ENCODE assay signal across 13 mouse cellular contexts in genomic region chr7:70828486-70829195, GRCm38 (mm10).
"Had no signal": no experiment of that assay in that cellular context is flagged by ENCODE, and none has a peak within 500 bp of the region (broad histone marks: within the 10 kb centered on the region; RNA-seq: fewer than 3 reads in every experiment).

No protein-coding gene starts in this region.

- H3K27ac ChIP-seq: limb, embryonic 10.5 days; limb, embryonic 13.5 days; liver, embryonic 12.5 days; liver, embryonic 15.5 days had no signal

- H3K4me1 ChIP-seq: liver, embryonic 12.5 days; liver, embryonic 15.5 days had no signal

- H3K36me3 ChIP-seq: limb, embryonic 10.5 days; limb, embryonic 13.5 days; liver, embryonic 12.5 days; liver, embryonic 15.5 days had no signal

- H3K4me3 ChIP-seq: limb, embryonic 10.5 days; limb, embryonic 13.5 days; liver, embryonic 12.5 days; liver, embryonic 15.5 days had no signal

- ATAC-seq: intestine, postnatal 0 days; liver, embryonic 12.5 days had no signal

- DNase-seq: liver; lung, adult 18-20 months; lung, postnatal 14 days; lung, postnatal 4 days; midbrain, embryonic 14.5 days; thymus, adult 18-20 months; thymus, postnatal 36 days had no signal

- H3K4me2 ChIP-seq: limb, embryonic 13.5 days; liver, embryonic 12.5 days; liver, embryonic 15.5 days; midbrain, embryonic 11.5 days had no signal

- H3K9me3 ChIP-seq: limb, embryonic 10.5 days; limb, embryonic 13.5 days; liver, embryonic 12.5 days; liver, embryonic 15.5 days had no signal

- H3K9ac ChIP-seq: limb, embryonic 13.5 days; liver, embryonic 12.5 days; liver, embryonic 15.5 days had no signal

- H3K27me3 ChIP-seq: limb, embryonic 13.5 days; liver, embryonic 12.5 days; liver, embryonic 15.5 days had no signal
